Mouse (Mus musculus) large intestine, adult 2 months (tissue): ENCODE data around the gene Clca1. TPM values are rescaled to one million over a fixed set of nuclear protein-coding genes. Genes with fewer than 3 reads are reported as not detected.

Experiments used
- DNase-seq: peaks from one replicate; pipeline ENCODE4 v3.0.0-alpha.2; 2012; ENCODE audit warnings: low read depth, low spot score
- WGBS: fragments of 180-500 bp; shearing (Covaris S2); methylation state at CpG from one replicate; pipeline ENCODE4 v1.1.7; 2018; 5-methylcytosine and 5-hydroxymethylcytosine counted together
- polyA plus RNA-seq: library from polyadenylated mRNA; depleted of rRNA; stranded (reverse); fragments of >200 nt; gene quantifications from 2 replicates; pipeline ENCODE4 v1.2.3, GENCODE M21; 2012; rRNA removed

Clca1 gene
- polyA plus RNA-seq, 1 experiment = 585 TPM

DNA sequence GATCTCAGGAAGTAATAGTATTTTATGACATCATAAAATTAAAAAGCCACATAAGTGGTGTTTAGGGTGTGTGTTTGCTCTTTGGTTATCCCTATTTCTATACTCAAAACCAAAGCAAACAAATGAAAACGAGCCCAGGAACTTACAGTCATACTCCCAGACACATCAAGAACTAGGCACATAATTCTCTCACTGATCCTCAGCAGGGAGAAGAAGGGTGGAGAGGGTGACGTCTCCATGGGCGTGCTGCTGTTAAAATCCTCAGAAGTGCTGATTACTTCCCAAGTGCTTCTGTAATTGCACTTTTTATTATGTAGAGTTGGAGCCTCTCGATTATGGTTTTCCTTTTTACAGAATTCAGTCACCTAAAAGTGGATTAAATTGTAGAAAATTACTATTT lies 66.5 kb downstream of the Clca1 start:
- DNase-seq = peak; percentile 62
- WGBS = 18% methylated on average over 4 of the region's 4 CpGs

Other genes starting within 250 kb of the Clca1 start
- gene Clca3a2, start 213.3 kb downstream of the Clca1 start, polyA plus RNA-seq = 8.8 and 15.4 TPM in 2 replicates
- gene Clca3b, start 183.4 kb downstream of the Clca1 start, polyA plus RNA-seq = 110 and 175 TPM in 2 replicates
- gene Clca4b, start 100.2 kb downstream of the Clca1 start, polyA plus RNA-seq = 217 and 446 TPM in 2 replicates
- gene Clca4a, start 57.7 kb downstream of the Clca1 start, polyA plus RNA-seq = 102 and 252 TPM in 2 replicates
- 0.11 and 0.18 TPM in 2 replicates for gene Clca2, start 66.7 kb upstream of the Clca1 start, polyA plus RNA-seq
- 1.5 and 2.3 TPM in 2 replicates for gene Odf2l, start 85.8 kb upstream of the Clca1 start, polyA plus RNA-seq